Mouse (Mus musculus) forebrain, embryonic 10.5 days (tissue): ENCODE measurements around the gene Herc1. TPM values are rescaled to one million over a fixed set of nuclear protein-coding genes. Genes with fewer than 3 reads are reported as not detected.
"Not testable (repeated sequence)": the region's sequence is repeated elsewhere in the genome, so short reads cannot be mapped to it uniquely, and the experiment has no call there.

Experiments
- DNase-seq: peaks from one replicate; pipeline ENCODE4 v3.0.0-alpha.2; 2017; ENCODE audit warnings: low spot score; ENCODE audit errors: extremely low spot score
- H3K27ac ChIP-seq: fragments of 300-500 bp; sonication (generic); 2 replicates; pipeline ENCODE4 v1.5.1; 2016; ENCODE audit warnings: mild to moderate bottlenecking
- H3K27me3 ChIP-seq: fragments of 300-500 bp; sonication (generic); 2 replicates; pipeline ENCODE4 v1.6.1; 2016; ENCODE audit warnings: mild to moderate bottlenecking; ENCODE audit not compliant: poor library complexity, severe bottlenecking
- H3K36me3 ChIP-seq: fragments of 300-500 bp; sonication (generic); replicated peaks from 2 replicates; pipeline ENCODE4 v1.6.1; 2016; ENCODE audit warnings: mild to moderate bottlenecking, moderate library complexity
- H3K4me1 ChIP-seq: fragments of 300-500 bp; sonication (generic); 2 replicates; pipeline ENCODE4 v1.6.1; 2016
- H3K4me3 ChIP-seq: fragments of 300-500 bp; sonication (generic); 2 replicates; pipeline ENCODE4 v1.5.1; 2016; ENCODE audit warnings: mild to moderate bottlenecking, moderate library complexity
- H3K9me3 ChIP-seq: fragments of 300-500 bp; sonication (generic); 2 replicates; pipeline ENCODE4 v1.6.1; 2016; ENCODE audit warnings: mild to moderate bottlenecking, moderate library complexity
- WGBS: fragments of 180-500 bp; shearing (Covaris S2); methylation state at CpG from one replicate; pipeline ENCODE4 v1.1.7; 2016; 5-methylcytosine and 5-hydroxymethylcytosine counted together
- polyA plus RNA-seq: library from polyadenylated mRNA; unstranded; fragments of >200 nt; fragmentation: Nextera tagmentation; extraction: Ambion mirVana; gene quantifications from 2 replicates; pipeline ENCODE4 v1.2.1, GENCODE M21; 2016

Herc1 gene
- polyA plus RNA-seq, 1 experiment from 2014 or later = 31.6 TPM

DNA sequence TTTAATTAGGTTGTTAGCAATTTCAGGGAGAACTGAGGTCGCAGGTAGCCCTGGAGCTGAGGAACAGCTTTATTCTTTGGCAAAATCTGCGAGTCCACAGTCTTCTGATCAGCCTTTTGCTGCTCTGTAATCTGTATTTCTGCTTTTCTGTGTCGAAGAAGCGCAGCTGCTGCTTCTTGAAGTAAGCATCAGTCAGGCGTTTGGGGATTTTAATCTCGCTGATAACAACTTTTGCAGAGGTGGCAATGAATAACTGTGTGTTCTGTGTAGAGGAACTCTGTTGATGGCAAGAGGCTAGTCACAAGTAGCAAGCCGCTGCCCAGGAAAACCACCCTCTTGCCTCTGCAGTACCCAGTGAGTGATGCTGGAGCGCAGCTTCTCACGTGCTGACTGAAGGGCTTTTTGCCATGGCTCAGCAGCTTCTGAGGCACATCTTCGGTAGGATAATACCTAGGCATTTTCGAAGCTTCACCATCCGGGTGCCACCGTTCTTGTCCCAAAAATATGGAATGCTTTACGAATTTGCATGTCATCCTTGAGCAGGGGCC lies 10.0 kb downstream of the Herc1 start:
- H3K4me1 ChIP-seq = 0 out of 2 replicates have a peak, but pooled peaks cover 3% of the 10 kb centered on the region
- H3K27me3 ChIP-seq = no peaks in the 10 kb centered on the region
- H3K4me3 ChIP-seq = no peak overlapping the region
- no peaks in the 10 kb centered on the region for H3K36me3 ChIP-seq
- H3K27ac ChIP-seq = no peak overlapping the region
- DNase-seq = no peak
- no peaks in the 10 kb centered on the region for H3K9me3 ChIP-seq
- WGBS = 87% methylated on average over 14 of the region's 14 CpGs

DNA sequence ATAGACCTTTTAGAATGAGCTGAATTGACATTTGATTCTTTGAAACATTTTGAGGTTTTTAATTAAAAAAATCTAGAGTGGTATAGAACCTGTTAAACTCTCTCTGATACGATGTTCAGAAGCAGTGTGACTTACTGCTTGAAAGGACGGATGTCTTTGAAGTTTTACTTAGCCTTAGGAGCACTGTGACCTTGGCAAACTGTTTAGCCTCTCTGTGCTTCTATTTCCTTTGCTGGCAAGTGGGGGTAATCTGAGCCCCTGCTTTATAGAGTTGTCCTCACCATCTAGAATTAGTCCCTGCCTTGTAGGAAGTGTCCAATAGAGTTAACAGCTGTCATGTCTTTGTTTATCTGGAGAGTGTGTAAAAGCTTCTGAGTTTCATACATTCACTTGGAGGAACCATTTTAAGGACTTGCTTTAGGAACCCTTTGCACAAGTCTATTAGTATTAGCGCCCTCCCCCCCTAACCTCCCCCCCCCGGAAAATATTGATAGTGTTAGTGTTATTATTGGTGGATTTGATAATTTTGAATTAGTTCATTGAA lies 18.7 kb downstream of the Herc1 start:
- WGBS = 76% methylated on average over 4 of the region's 4 CpGs
- DNase-seq = no peak
- H3K36me3 ChIP-seq = peaks cover 21% of the 10 kb centered on the region
- H3K9me3 ChIP-seq = no peaks in the 10 kb centered on the region
- no peak overlapping the region for H3K27ac ChIP-seq
- peaks cover 24% of the 10 kb centered on the region for H3K4me1 ChIP-seq
- no peaks in the 10 kb centered on the region for H3K27me3 ChIP-seq
- no peak overlapping the region for H3K4me3 ChIP-seq

DNA sequence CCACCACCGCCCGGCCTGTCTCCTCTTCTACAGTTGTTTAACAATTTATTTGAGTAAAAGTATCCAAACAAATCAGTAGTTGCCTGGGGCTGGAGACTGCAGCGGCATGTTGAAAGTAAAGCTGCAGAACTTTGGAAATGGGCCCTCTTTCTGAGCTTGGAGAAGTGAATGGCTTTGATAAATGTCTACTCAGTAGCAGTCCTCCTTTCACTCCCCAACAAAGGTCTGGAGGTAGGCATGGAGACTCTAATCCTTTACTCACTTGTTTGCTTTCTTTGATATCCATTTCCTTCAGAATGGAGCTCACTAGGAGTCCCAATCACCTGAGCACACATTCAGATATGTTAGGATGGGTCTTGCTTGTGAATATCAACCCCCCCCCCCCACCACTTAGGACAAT lies 20.1 kb downstream of the Herc1 start:
- Histone ChIP-seq H3K4me1 (peaks cover 31% of the 10 kb centered on the region), H3K9me3 (no peaks in the 10 kb centered on the region), H3K36me3 (peaks cover 25% of the 10 kb centered on the region), H3K27ac (no peak overlapping the region), H3K4me3 (no peak overlapping the region), H3K27me3 (no peaks in the 10 kb centered on the region)
- 77% methylated on average over 3 of the region's 3 CpGs for WGBS
- DNase-seq = no peak

DNA sequence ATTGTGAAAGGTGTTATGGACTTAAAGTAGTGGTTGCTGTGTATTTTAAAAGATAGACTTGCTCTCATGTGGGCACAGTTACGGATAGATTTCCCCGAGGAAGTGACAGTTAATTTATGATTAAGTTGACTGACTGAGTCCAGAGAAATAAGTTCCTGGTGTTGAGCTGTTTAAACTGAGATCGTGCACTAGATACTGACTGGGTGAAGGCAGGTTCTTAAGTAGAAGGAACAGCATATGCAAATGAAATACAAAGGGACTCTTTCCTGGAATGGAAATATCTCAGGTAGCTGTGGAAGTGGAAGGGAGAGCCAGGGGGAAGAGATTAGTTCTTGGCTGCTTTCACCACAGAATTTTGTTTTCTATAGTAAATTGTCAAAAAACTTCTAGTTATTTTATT lies 20.6 kb downstream of the Herc1 start:
- 89% methylated on average over 3 of the region's 3 CpGs for WGBS
- no peaks in the 10 kb centered on the region for H3K27me3 ChIP-seq
- no peaks in the 10 kb centered on the region for H3K9me3 ChIP-seq
- no peak overlapping the region for H3K4me3 ChIP-seq
- peaks cover 25% of the 10 kb centered on the region for H3K36me3 ChIP-seq
- H3K27ac ChIP-seq = no peak overlapping the region
- peaks cover 31% of the 10 kb centered on the region for H3K4me1 ChIP-seq
- no peak for DNase-seq

- Histone ChIP-seq H3K27me3 (no peaks in the 10 kb centered on the region), H3K4me1 (peaks cover 26% of the 10 kb centered on the region), H3K27ac (no peak overlapping the region), H3K36me3 (peaks cover 49% of the 10 kb centered on the region), H3K4me3 (no peak overlapping the region), H3K9me3 (no peaks in the 10 kb centered on the region)
- 92% methylated on average over 3 of the region's 3 CpGs for WGBS
- DNase-seq = no peak
Measured at GRCm38 (mm10) chr9:66373432-66373831, 23.2 kb downstream of the Herc1 start.

DNA sequence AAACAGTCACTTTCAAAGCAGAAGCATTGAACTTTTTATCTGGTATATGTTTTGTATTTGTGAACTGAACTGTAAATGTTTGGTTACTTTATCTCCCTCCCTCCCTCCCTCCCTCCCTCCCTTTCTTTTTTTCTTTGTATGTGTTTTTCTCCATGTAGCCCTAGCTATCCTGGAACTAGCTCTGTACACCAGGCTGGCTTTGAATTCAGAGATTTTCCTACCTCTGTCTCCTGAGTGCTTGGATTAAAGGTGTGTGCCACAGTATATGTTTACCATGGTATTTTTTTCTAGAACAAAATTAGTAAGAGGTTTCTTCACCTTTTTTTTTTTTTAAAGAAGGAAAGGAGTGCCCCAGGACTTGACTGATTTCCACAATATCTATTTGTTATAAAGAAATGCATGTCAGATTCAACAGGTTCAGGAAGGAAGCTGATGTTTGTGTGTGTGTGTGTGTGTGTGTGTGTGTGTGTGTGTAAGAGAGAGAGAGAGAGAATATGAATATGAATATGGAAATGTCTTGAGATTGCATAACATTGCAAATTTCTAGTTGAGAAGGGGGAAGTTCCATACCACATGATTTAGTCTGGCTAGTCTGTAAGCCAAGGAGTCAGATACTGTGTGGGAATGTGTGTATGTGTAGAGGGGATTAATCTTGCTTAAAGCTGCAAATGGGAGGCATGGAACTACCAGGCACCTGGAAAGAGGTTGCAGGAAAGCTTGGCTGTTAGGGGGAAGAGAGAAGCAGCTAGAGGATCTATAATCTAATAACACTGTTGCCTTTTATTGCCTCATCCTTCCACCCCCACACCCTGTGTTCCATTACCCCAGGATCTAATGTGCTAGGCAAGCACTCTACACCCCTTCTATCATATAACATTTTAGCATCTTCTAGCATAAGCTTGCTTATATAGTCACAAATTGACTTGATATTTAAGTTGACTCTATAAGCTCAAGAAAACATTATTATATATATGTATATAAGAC lies 24.5 kb downstream of the Herc1 start:
- no peak for DNase-seq
- no peaks in the 10 kb centered on the region for H3K9me3 ChIP-seq
- no peak overlapping the region for H3K4me3 ChIP-seq
- H3K27me3 ChIP-seq = no peaks in the 10 kb centered on the region
- peaks cover 15% of the 10 kb centered on the region for H3K4me1 ChIP-seq
- peaks cover 55% of the 10 kb centered on the region for H3K36me3 ChIP-seq
- H3K27ac ChIP-seq = no peak overlapping the region

GRCm38 (mm10) chr9:66383417-66383816 lies 33.2 kb downstream of the Herc1 start:
- Histone ChIP-seq H3K36me3 (peaks cover 47% of the 10 kb centered on the region), H3K4me1 (no peaks in the 10 kb centered on the region), H3K9me3 (no peaks in the 10 kb centered on the region), H3K4me3 (no peak overlapping the region), H3K27ac (no peak overlapping the region), H3K27me3 (no peaks in the 10 kb centered on the region)
- WGBS = 94% methylated on average over 3 of the region's 3 CpGs
- DNase-seq = no peak

DNA sequence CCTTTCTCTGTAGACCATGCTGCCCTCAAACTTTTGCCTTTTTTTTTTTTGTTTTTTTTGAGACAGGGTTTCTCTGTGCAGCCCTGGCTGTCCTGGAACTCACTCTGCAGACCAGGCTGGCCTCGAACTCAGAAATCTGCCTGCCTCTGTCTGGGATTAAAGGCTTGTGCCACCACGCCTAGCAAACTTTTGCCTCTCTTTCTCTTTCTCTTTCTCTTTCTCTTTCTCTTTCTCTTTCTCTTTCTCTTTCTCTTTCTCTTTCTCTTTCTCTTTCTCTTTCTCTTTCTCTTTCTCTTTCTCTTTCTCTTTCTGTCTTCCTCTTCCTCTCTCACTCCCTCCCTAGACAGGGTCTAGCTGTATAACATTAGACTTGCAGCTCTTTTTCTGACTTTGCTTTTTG lies 40.1 kb downstream of the Herc1 start:
- H3K36me3 ChIP-seq = peaks cover 84% of the 10 kb centered on the region
- not testable (repeated sequence) for H3K4me3 ChIP-seq, H3K4me1 ChIP-seq, DNase-seq, H3K27me3 ChIP-seq, H3K27ac ChIP-seq, H3K9me3 ChIP-seq
- WGBS = 92% methylated on average over 2 of the region's 2 CpGs

DNA sequence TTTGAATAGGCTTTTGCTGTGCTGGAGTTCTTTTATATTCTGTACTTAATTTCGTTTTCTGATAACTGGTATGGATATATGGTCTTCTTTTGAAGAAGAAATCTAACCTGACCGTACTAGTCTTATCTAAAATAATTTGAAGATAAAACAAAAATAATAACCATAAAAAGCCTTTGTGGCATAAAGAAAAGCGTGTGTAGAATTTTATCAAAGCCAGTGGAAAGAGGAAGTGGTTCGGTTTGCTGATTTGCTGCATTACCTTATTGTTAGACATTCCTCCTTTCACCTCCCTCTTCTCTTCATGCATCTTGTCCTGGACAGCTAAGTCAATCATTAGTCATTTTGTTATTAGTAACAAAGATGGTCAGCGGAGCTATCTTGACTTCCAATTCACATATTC lies 43.1 kb downstream of the Herc1 start:
- H3K4me3 ChIP-seq = no peak overlapping the region
- WGBS = 91% methylated on average over 5 of the region's 5 CpGs
- no peak for DNase-seq
- no peaks in the 10 kb centered on the region for H3K4me1 ChIP-seq
- H3K9me3 ChIP-seq = no peaks in the 10 kb centered on the region
- no peaks in the 10 kb centered on the region for H3K27me3 ChIP-seq
- peaks cover 83% of the 10 kb centered on the region for H3K36me3 ChIP-seq
- no peak overlapping the region for H3K27ac ChIP-seq

GRCm38 (mm10) chr9:66423492-66423891 lies 73.2 kb downstream of the Herc1 start:
- DNase-seq = no peak
- Histone ChIP-seq H3K27ac (no peak overlapping the region), H3K9me3 (no peaks in the 10 kb centered on the region), H3K27me3 (no peaks in the 10 kb centered on the region), H3K4me1 (no peaks in the 10 kb centered on the region), H3K36me3 (peaks cover 31% of the 10 kb centered on the region), H3K4me3 (no peak overlapping the region)

GRCm38 (mm10) chr9:66440007-66440406 lies 89.8 kb downstream of the Herc1 start:
- H3K27ac ChIP-seq = no peak overlapping the region
- H3K36me3 ChIP-seq = peaks cover 91% of the 10 kb centered on the region
- DNase-seq = no peak
- no peaks in the 10 kb centered on the region for H3K9me3 ChIP-seq
- H3K27me3 ChIP-seq = no peaks in the 10 kb centered on the region
- 96% methylated on average over 8 of the region's 8 CpGs for WGBS
- H3K4me3 ChIP-seq = no peak overlapping the region
- no peaks in the 10 kb centered on the region for H3K4me1 ChIP-seq

GRCm38 (mm10) chr9:66448253-66448652 lies 98.0 kb downstream of the Herc1 start:
- H3K4me1 ChIP-seq = no peaks in the 10 kb centered on the region
- H3K4me3 ChIP-seq = no peak overlapping the region
- H3K27me3 ChIP-seq = no peaks in the 10 kb centered on the region
- WGBS = 93% methylated on average over 5 of the region's 5 CpGs
- DNase-seq = no peak
- H3K27ac ChIP-seq = no peak overlapping the region
- H3K9me3 ChIP-seq = no peaks in the 10 kb centered on the region
- H3K36me3 ChIP-seq = peaks cover 77% of the 10 kb centered on the region

- Histone ChIP-seq H3K27me3 (no peaks in the 10 kb centered on the region), H3K27ac (no peak overlapping the region), H3K4me3 (no peak overlapping the region), H3K36me3 (peaks cover 76% of the 10 kb centered on the region), H3K9me3 (no peaks in the 10 kb centered on the region), H3K4me1 (no peaks in the 10 kb centered on the region)
- DNase-seq = no peak
- WGBS = 63% methylated on average over 4 of the region's 4 CpGs
Measured at GRCm38 (mm10) chr9:66465087-66465486, 114.8 kb downstream of the Herc1 start.
